Mouse (Mus musculus) ZHBTc4 (cell line): ENCODE measurements around the gene Kirrel3.

Experiments
- DNase-seq: peaks from one replicate; pipeline ENCODE4 v3.0.0-alpha.2; 2011; ENCODE audit warnings: low read depth, low spot score

The Kirrel3 gene

DNA sequence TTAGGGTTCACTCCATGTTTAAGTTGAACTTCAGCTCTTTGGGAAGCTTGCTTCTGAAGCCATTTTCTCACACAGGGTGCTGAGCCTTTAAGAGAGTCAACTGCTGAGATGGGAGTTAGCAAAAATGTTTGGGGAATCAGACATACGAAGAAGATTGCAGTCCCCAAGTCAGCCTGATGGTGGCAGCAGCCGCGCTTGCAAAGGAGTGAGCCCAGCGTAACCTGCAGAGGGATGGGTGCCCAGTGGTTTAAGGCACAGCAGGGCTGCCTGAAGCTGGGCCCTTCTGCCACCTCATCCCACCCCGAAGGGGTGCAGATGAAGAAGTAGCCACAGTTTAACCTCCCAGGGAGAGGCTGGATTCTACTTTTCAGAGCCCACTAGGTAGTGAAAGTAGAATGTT, 13.0 kb downstream of the Kirrel3 start:
- peak; percentile 72 for DNase-seq

DNA sequence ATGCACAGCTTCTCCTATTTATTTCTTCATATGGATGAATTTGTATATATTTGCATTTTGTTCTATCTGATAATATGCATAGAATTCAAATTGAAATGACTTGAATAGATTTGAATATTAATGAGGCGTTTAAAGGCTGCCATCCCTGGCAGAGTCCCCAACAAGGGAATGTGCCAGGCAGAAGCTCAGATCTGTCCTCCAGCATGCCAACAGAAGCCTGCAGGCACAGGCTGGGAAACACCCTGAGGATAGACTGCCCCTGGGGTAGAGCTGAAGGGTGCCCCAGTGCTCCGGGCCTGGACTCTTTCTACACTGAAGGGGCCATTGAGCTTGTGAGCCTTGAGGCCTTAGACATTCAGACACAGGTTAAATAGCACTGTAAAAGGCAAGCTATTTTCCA, 21.5 kb downstream of the Kirrel3 start:
- DNase-seq = no peak

DNA sequence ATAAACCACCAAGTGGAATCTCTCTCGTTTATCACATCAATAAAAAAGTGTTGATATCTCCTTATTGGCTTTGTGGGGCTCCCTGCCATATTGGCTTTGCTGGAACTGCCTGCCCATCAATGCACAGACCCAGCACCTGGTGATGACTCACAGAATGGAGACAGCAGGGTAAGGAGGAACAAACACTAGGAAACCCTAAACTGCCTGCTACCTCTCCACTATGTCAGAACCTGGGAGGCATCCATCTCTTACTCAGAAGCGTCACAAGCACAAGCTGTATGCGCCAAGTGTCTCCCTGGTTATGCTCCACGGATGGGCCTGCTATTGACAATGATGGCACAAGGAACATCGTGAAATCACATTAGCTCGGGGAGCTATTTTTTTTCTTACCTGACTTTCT, 33.2 kb downstream of the Kirrel3 start:
- no peak for DNase-seq

DNA sequence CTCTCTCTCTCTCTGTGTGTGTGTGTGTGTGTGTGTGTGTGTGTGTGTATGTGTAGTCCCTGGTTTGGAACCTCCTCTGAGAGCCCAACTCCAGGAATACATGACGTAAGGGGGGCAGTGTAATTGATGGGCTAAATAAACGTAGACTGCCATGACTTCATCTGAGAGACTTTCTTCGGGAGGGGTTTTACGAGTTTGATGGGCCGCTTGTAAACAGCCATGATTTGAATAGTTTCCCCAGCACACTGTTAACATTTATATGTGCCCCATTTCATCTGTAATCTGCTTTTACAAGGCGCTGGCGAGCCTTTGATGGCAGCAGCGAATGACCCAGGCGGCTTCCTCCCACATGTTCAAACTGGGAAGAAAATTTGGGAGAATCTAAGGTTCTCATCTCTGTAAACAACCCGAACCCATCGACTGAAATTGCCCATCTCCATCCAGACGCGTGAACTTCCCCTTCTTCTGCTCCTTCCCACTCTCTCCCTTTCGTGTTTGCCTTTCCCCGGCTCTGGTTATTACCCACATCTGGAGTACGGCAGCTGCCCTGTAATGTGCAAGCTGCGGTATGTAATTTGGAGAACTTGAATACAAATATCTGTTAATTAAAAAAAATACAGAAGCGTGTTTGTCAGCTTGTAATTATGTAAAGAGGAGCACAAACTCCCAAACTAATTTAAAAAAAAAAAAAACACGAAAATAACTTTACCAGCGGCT, 34.7 kb downstream of the Kirrel3 start:
- peak; percentile 4 for DNase-seq

DNA sequence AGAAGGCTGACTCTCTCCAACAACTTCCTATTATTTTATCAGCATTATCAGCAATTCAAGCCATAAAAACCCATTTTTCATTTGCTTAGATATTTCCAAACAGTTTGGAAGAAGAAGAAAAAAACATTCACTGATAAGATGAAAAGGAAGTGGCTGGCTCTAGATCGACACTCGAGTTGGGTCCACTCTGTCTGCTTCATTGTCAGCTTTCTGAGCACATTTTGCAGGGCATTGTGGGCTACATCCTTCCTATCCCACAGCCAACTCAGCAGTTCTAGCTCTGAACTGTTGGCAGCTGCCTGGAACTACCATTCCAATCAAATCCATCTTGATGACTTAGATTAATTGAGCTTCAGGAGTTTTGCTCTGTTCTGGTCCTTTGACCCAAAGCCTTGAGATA, 40.0 kb downstream of the Kirrel3 start:
- DNase-seq = no peak

DNA sequence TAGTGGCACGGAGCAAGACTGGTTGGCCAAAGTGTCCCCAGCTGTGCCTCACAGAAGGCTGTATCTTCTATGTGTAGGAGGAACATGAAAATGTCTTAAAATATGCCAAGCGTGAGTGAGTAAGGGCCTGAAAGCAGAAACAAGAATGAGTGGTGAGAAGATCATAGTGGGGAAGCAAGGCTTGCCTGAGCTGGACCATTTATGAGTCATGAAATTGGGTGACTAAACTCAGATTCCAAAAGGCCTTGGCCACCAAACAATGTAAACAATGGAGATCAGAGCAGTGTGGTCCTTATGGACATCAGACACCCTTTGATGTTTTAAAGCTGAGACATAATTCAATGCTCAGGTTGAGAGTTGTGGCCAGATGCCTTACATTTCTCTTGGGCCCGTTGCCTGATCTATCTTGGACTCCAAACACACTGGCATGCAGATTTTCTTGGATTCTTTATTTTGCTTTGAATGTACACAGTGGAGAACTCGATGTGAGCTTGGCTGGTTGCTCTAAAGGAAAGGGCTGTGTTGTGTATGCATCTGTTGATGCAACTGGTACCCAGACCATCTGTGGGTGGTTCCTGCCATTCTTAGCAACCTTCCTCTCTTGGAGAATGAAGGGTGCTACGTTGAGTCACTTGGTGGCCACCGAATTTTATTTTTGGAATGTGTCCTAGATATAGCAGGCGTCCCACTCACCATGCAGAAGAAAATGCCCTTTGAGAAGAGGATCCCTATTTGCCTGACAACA, 53.1 kb downstream of the Kirrel3 start:
- DNase-seq = no peak

DNA sequence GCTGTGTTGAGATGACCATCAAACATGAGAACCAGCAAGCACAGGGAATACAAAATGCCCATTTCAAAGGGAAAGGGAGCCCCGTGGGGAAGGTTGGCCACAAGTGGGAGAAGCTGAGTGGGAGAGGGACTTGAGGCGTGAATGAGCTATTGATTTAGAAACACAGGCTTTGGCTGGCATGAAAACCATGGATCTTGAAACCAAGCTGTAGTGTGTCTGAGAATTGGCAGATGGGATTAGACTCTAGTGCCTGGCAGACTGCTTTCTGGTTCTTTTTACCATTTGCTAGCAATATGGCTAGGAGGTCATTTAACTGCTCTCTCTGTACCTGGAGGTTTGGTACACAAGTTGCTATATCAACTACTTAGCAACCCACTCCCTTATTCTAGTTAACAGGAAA, 56.2 kb downstream of the Kirrel3 start:
- no peak for DNase-seq

DNA sequence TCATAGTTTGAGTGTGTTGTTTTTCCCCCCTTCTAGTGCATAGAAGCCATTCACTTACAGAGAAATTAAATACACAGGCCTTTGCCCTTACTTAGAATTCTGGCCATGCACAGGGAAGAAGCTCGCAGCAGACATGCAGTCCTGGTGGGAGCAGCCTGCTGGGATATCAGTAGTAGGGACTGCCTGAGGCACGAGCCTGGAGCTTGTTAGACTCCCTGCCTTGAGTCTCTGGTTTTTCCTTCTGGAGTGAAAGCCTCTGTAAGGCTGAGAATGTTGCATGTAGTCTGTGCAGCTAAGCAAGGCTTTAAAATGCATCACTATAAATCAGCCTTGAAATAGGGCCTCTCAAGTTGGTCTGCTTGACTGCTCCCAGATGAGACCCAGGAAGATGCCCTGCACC, 70.0 kb downstream of the Kirrel3 start:
- DNase-seq = no peak

DNA sequence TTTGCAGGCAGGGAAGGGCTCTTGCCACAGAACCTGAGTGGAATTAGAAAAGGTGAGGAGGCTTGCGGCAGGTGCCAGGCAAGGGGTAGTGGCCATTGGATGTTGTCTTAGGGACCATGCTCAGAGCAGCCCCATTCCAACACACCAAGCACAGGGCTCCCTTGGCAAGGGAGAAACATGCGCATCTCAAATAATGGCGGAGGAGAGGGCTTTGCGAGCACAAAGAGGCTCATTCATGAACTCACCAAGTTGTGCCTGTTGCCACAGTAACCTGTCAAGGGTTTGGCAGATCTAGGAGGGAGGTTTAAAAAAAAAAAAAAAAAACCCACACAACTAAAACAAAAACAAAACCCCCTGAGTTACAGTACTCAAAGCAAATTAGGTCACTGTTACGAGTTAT, 72.2 kb downstream of the Kirrel3 start:
- peak; percentile 16 for DNase-seq

DNA sequence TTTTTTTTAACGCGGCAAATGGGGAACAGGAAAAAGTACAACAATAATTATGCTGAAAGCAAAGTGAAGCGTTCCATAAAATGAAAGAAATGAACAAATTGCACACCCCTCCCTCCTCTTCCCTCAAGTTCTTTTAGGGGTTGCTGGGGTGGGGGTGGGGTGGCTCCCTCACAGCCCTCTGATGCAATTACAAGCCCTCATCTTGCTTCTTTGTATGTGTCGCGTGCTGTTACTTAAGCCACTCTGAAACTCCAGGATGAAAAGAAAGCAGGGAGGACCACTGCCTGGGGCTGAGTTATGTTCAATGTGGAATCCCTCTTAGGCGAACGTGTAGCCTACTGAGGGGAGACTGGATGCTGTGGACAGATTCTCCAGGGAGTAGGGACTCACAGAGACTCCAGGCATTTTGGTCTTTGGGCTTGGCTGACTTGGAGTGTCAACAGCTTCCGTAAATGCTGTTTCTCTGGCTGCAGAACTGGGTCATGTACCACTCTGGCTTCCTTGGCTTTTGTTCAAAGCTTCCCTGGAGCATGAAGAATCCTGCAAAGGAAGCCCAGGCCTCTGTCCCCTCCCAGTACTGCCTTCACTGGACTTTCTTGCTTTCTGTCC, 72.7 kb downstream of the Kirrel3 start:
- no peak for DNase-seq

DNA sequence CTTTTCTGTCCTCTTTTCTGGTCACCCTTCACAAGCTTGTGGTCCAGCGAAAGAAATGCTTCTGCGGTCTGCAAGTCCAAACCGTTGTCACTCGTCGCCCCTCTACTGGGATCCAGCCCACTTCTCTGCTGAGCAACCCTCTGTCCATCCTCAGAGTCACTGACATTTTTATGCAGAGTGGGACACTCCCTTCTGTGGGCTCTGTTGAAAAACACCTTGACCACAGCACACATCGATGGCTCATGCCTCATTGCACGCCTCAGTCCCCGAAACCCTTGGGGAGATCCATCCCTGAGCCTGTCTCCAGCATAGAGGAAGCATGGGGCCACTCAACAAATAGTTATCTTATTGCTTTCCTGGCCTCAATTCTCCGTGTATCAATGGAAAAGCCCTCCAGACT, 73.4 kb downstream of the Kirrel3 start:
- no peak for DNase-seq

DNA sequence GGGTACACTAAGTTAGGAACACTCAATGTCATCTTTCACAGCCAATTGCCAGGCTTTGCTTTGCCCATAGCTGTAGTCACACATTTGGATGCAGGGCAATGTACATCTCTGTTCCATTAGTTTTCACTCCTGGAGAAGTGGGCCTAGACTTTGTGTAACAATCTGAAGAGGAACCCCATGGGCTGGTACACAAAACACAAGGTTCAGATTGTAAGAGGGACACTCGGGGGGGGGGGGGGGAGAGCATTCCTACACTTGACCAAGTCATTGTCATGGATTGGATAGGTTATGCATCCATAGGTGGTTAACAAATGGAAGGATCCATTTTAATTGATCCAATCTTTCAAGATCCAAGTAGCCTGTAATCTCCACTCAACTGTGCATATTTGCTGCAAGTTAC, 75.6 kb downstream of the Kirrel3 start:
- peak; percentile 64 for DNase-seq

DNA sequence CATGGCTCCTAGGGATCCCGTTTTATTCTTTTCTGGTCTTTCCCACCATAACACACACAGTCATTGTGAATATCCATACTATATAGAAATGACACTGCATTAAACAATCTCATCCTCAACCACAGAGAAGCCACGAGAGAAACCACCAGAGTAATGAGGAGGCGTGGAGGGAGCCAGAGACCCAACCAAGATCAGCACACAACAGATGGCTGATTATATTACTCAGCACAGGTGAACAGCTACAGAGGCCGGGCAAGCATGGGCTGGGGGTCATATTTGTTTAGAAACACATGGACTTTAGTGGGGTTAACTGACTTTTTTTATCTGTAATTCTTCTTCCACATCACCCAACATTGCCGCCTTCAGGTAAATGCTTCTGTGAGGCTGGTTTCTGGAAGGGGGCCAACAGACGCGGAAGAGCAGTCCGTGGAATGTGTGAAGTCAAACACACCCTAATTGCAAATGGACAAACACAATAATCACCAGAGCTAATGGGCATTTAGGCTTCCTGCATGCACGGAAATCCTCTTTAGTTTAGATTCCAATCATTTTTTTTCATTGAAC, 76.8 kb downstream of the Kirrel3 start:
- peak; percentile 20 for DNase-seq

DNA sequence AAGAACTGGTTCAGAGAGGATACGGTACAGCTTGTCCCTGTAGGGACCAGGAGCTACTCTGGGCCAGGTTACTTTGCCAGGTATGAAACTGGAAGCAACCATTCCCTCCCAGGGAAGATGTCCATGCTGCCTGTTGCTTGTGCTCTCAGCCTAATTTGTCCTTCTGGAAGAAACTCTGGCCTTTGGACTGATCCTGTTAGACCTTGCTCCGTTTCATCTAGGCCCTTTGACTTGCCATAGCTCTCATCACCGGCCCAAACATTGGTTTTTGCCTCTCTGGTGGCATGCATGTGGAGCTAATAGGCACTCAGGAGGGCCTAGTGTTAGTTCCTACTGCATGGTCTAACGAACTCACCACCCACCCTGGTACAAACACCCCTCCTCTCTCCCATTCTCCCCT, 88.2 kb downstream of the Kirrel3 start:
- no peak for DNase-seq

DNA sequence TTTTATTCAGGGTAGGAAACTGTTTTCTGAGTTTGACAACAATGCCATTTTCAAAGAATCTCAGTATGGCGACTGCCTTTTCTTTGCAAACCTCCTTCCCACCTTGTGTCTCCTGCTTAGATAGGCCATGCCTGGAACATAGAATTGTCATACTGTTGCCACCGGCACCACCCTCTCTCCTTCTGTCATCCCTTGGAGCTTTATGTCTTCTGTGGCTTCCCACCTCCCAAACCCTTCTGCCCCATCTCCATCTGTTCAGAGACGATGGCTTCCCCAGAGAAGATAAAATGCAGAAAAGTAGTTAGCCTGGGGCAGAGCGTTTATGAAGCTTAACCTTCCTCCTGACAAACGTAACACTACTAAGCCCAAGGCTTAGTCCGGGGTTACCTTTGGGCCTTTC, 88.9 kb downstream of the Kirrel3 start:
- no peak for DNase-seq

DNA sequence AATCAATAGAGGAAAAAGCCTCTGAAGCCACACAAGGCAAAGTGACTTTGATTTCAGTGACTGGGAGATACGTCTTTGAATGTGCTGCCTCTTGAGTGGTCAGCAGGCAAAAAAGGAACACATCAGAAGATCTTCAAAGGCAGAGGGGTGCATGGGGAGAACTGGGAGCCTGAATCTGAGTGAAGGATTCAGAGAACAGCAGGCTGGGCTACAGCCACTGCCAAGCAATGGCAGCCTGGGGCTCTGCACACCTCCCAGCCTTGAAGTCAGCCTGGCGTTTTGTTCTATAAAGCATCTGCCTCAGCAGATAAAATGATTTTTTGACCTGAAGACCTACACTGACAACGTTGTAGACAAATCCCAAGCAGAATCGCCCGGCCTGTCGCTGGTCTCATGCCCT, 93.5 kb downstream of the Kirrel3 start:
- no peak for DNase-seq

DNA sequence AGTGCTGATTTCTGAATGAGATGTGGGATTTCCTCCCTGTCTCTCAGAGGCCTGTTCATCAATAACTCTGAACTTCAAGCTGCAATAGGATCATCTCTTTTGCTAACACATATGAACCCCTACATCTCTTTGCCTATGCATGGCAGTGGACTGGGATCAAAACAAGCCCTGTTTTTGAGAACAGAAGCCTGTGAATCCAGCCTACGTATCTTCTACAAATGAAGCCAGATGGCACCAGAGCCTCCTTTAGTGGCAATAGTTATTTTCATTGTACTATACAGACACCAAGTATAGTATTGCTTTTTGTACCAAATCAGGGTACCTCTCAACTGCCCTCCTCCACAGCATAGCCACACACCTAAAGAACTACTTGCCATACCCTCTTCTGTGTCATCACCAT, 94.4 kb downstream of the Kirrel3 start:
- no peak for DNase-seq

DNA sequence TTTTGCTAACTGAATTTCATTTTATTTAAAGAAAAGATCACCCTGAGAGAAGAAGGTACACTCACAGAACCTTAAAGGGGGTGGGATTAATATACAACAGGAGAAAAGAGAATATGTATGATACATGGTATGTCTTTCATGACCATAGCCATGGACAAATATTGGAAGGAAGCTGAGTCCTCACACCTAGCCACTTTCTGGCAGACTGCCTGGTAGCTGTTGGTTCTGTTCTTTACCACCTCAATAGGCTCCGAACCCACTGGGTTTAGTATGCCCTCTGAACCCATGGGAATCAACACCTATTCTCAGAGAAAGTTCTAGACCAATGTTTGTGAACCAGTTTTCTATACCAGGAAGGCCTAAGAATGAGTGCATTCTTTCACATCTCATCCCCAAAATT, 96.8 kb downstream of the Kirrel3 start:
- DNase-seq = no peak

DNA sequence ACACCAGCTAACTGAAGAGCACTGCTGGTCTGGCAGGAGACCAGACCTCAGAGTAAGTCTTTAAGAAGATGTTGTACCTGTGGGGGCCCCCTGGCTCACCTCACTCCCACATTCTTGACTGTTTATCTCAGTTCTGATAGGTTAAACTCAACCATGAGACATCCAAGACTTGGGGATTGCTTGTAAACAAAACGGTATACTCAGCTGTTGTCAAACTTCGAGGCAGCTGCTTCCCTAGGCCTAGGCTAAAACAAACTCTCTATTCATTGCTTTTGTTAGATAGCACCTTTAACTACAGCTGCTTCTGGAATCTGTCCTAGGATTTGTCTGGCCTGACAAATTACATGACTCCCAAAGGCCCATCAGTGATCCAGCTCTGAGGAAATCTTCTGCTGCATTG, 99.8 kb downstream of the Kirrel3 start:
- no peak for DNase-seq

DNA sequence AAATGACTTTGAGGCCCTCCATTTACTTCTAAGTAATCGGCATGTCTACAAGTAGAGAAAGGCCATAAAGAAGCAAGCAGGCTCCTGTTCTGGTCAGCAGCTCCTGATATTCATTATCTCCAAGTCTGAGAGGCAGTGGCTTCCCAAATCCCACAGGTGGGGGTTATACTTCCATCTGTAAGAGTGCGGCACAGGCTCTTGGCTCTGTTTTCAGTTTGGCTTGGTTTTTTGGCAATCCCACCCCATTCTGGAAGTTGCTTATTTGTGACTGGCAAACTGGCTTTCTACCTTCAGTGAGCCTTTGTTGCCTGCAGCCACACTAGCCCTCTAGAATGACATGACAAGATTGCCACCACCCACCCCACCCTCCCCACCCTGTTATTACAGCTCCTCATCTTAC, 100.4 kb downstream of the Kirrel3 start:
- DNase-seq = no peak

DNA sequence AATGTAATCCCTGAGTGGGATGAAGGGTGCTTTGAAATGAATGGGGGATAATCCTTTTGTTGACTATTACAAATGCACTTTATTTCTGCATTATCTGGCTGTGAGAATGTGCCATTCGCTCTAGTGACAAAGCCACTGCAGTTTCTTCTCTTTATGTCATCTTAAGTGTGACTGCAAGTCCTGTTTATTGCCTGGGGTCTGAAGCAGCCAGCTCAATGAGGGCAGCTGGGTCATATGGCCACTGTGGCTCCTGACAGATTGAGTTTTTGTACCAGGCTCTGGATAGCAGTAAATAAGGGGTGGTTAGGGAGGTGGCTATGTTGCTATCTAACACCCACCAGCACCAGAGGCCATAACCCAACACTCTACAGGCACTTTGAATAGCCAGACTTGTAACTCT, 104.1 kb downstream of the Kirrel3 start:
- no peak for DNase-seq

DNA sequence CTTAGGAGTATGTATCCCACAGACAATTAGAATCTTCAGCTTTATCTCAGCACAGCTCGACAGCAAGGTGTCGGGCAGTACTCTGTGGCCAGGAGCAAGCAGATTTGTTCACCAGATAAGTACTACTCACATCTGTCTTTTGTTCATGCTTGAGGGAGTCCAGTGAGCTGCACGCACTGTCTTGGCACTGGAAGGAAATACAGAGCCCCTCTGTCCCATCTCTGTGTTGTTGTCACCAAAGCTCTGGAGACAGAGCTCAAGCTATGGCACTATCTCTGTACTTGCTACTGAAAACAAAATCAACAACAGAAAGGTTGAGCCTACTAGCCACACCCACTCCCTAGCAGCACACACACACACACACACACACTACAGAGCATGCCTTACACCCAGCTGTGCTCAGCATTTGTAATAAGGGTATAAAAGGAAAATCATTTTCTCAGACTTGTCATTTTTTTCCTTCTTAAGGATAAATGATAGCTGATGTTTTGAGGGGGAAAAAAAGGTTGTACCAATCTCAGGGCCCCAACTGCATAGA, 106.4 kb downstream of the Kirrel3 start:
- no peak for DNase-seq
